Mouse (Mus musculus) liver, embryonic 14.5 days (tissue): ENCODE results near the gene C1qtnf2. TPM values are rescaled to one million over a fixed set of nuclear protein-coding genes. Genes with fewer than 3 reads are reported as not detected.

Source experiments
- ATAC-seq: fragments of 200-750 bp; cut with Nextera tagmentation; 2 replicates; pipeline ENCODE4 v1.8.0; 2017; ENCODE audit warnings: moderate number of reproducible peaks, mild to moderate bottlenecking, moderate library complexity; ENCODE audit not compliant: insufficient read depth
- DNase-seq, 3 experiments: peaks; one replicate each; pipeline ENCODE4 v3.0.0-alpha.2; 2012 to 2013; ENCODE audit warnings: low read depth in 3 of 3, low spot score in 3 of 3
- H3K27ac ChIP-seq: fragments of 300-500 bp; sonication (generic); 2 replicates; pipeline ENCODE4 v1.5.1; 2014; ENCODE audit warnings: moderate library complexity, mild to moderate bottlenecking, control low read depth, inconsistent platforms
- H3K27me3 ChIP-seq: fragments of 300-500 bp; sonication (generic); 2 replicates; pipeline ENCODE4 v1.6.1; 2014; ENCODE audit warnings: mild to moderate bottlenecking, low read length, moderate library complexity; ENCODE audit not compliant: control insufficient read depth, insufficient read depth
- H3K36me3 ChIP-seq: fragments of 300-500 bp; sonication (generic); replicated peaks from 2 replicates; pipeline ENCODE4 v1.6.1; 2014; ENCODE audit warnings: low read depth; ENCODE audit not compliant: control insufficient read depth, insufficient read depth
- H3K4me1 ChIP-seq, 2 experiments: fragments of 200-500 bp in 1 of 2; fragments of 300-500 bp in 1 of 2; sonication (generic) in 1 of 2; replicated peaks; 2 replicates each; pipeline ENCODE4 v1.6.1; 2012 to 2014; ENCODE audit warnings: antibody characterized with exemption in 1 of 2, inconsistent platforms in 1 of 2, low read length in 1 of 2; ENCODE audit not compliant: control insufficient read depth in 2 of 2, insufficient read depth in 2 of 2
- H3K4me2 ChIP-seq: fragments of 300-500 bp; sonication (generic); 2 replicates; pipeline ENCODE4 v1.6.1; 2014; ENCODE audit warnings: low read depth, mild to moderate bottlenecking, control low read depth, moderate library complexity
- H3K4me3 ChIP-seq, 2 experiments: fragments of 200-500 bp in 1 of 2; fragments of 300-500 bp in 1 of 2; sonication (generic) in 1 of 2; 2 replicates each; pipeline ENCODE4 v1.5.1; 2012 to 2014; ENCODE audit warnings: low read depth in 2 of 2, low read length in 2 of 2, mild to moderate bottlenecking in 2 of 2, control low read depth in 1 of 2, inconsistent platforms in 1 of 2, moderate library complexity in 1 of 2; ENCODE audit not compliant: insufficient read depth in 1 of 2
- H3K9ac ChIP-seq: fragments of 300-500 bp; sonication (generic); replicated peaks from 2 replicates; pipeline ENCODE4 v1.6.1; 2014; ENCODE audit warnings: mild to moderate bottlenecking, control low read depth, moderate library complexity
- H3K9me3 ChIP-seq: fragments of 300-500 bp; sonication (generic); 2 replicates; pipeline ENCODE4 v1.6.1; 2016; ENCODE audit warnings: low read length, mixed read lengths; ENCODE audit not compliant: control insufficient read depth
- CTCF ChIP-seq: IDR thresholded peaks from 2 replicates; pipeline ENCODE4 v1.5.1; 2016; ENCODE audit warnings: antibody characterized with exemption, low read depth, control low read depth
- EP300 ChIP-seq: IDR thresholded peaks from 2 replicates; pipeline ENCODE4 v1.6.1; 2016; ENCODE audit warnings: antibody characterized with exemption, low read depth
- WGBS: fragments of 180-500 bp; shearing (Covaris S2); extraction: QIAGEN DNeasy Blood & Tissue Kit; methylation state at CpG from one replicate; pipeline ENCODE4 v1.1.7; 2014; ENCODE audit not compliant: insufficient replicate concordance; 5-methylcytosine and 5-hydroxymethylcytosine counted together
- polyA plus RNA-seq, 2 experiments: library from polyadenylated mRNA; depleted of rRNA in 1 of 2; stranded (reverse) in 1 of 2; unstranded in 1 of 2; fragments of >200 nt; fragmentation: Nextera tagmentation in 1 of 2; extraction: Ambion mirVana in 1 of 2; gene quantifications; 2 replicates each; pipeline versions ENCODE4 v1.2.1 to v1.2.3; 2012 to 2014

C1qtnf2 gene
- polyA plus RNA-seq (2012; rRNA removed) (0.18 and 0.41 TPM in 2 replicates), polyA plus RNA-seq (2014; fragmentation: Nextera tagmentation; extraction: Ambion mirVana) (0.20 and 0.32 TPM in 2 replicates)

DNA sequence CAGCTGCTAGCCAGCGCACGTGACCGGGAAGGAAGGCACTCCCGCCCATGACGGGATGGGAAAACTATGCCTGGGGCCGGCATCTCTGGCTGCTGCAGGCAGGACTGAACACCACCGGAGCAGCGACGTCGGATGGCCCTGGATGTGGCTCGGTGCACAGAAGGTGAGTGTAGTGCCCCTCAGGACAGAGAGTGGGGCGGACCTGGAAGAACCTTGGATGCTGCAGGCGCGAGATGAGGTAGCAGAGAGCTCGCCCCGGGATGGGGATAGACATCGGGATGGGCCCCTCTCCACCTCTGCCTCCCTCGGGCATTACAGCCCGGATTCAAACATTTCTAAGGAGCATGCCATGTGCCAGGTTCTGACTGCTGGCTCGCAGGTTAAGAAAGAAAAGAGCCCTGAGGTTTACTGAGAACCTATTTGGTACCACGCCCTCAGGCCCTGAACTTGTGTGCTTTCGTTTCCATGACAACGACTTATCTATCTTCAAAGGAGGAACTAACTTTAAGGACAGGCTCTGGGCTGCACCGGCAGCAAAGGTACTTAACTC, at the start of gene C1qtnf2:
Gene C1qtnf2, plus strand, starts transcription at position 52 of the 550 bp plus-strand sequence.
- Histone ChIP-seq H3K9ac (no peak within 1 kb of the TSS), H3K27ac (no peak within 1 kb of the TSS), H3K4me1 (no peaks in the 10 kb centered on the region), H3K4me3 (no peak within 1 kb of the TSS), H3K4me2 (no peak within 1 kb of the TSS), H3K27me3 (no peaks in the 10 kb centered on the region), H3K36me3 (no peaks in the 10 kb centered on the region), H3K9me3 (no peaks in the 10 kb centered on the region)
- DNase-seq = peak in 2 of 3 experiments; percentile 18 to 28
- WGBS = 5% methylated on average over 24 of the region's 24 CpGs
- no peak for ATAC-seq
- no peak for TF ChIP-seq EP300
- no peak for TF ChIP-seq CTCF

DNA sequence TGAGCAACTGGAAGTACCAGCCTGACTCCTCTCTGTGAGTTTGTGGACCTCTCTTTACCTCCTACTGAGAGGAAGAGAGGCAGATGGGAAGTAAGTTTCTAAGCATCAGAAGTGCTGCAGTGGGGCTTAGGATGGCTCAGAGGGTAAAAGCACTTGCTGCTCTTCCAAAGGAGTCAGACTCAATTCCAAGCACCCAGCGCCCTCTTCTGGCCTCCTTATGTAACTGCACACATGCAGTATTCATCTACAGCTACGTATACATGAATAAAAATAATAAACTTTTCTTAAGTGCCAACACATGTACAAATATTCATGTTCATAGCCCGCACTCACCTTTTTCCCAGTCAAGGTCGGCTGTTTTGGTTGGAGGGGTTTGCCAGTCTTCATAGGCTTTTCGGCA, 49.7 kb upstream of the C1qtnf2 start:
- Histone ChIP-seq H3K4me1 (peaks cover 10 to 13% of the 10 kb centered on the region in 2 experiments), H3K36me3 (no peaks in the 10 kb centered on the region), H3K4me3 (no peak overlapping the region), H3K27me3 (no peaks in the 10 kb centered on the region), H3K9me3 (no peaks in the 10 kb centered on the region), H3K4me2 (no peak overlapping the region), H3K27ac (no peak overlapping the region), H3K9ac (no peak overlapping the region)
- DNase-seq (no peak), ATAC-seq (no peak)
- TF ChIP-seq CTCF (peak; percentile 66), EP300 (no peak)
- WGBS = 64% methylated on average over 5 of the region's 5 CpGs

DNA sequence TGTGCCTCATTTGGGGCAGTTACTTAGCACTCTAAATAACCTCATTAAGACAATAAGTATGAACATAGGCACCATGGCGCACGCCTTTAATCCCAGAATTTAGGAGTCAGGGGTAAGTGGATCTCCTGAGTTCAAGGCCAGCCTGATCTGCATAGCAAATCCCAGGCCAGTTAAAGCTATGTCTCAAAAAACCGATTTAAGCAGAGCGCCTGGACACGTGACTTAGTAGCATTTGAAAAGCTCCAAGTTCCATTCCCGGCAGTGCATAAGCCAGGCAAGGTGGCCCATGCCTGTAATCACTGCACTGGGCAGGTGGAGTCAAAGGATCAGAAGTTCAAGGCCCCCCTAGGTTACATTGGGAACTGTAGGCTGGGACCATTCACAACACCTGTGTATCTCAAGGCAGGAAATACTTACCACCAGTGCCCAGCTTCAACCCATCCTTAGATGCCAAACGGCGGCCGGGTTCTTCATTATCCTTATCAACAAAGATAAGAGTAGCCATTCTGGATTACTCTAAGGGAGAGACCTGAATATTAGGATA, 48.8 kb upstream of the C1qtnf2 start:
- Histone ChIP-seq H3K36me3 (no peaks in the 10 kb centered on the region), H3K9me3 (no peaks in the 10 kb centered on the region), H3K4me2 (peak overlapping the region; percentile 73), H3K27ac (no peak overlapping the region), H3K4me1 (peaks cover 10 to 13% of the 10 kb centered on the region in 2 experiments), H3K27me3 (no peaks in the 10 kb centered on the region), H3K4me3 (peak overlapping the region; percentile 62 to 72; a peak in 3 of 4 replicates), H3K9ac (peak overlapping the region; percentile 85)
- DNase-seq (no peak), ATAC-seq (no peak)
- TF ChIP-seq EP300 = no peak
- no peak for TF ChIP-seq CTCF
- WGBS = 65% methylated on average over 9 of the region's 9 CpGs

DNA sequence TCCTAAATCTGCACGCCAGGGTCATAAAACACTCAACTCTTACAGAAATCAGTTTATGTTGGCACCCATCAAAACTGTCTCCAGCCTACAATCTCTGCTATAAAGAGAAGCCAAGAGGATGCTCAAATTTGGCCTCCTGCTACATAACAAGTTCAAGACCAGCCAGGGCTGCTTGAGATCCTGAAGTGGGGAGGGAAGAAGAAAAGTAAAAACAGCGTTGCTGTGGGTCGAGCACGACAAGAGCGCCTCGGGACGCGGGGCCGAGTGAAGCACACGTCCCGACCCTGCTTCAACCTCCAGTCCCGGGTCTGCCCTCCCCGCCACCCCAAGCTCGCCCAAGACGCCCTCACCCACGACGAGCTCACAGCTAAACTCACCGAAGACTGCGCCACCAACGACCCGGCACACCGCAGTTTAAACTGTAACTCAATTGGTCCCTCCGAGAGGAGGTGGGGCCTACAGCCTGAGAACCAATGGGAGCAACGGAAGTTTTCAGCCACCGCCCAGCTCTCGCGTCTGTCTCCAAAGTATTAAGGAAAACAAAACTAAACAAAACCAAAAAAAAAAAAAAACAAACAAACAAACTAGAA, 48.2 kb upstream of the C1qtnf2 start, which contains the start of gene Pttg1:
Gene Pttg1, minus strand, starts transcription at position 428 of the 590 bp plus-strand sequence.
- Histone ChIP-seq H3K4me2 (peak within 1 kb of the TSS; percentile 73), H3K4me1 (peaks cover 10 to 13% of the 10 kb centered on the region in 2 experiments), H3K9me3 (no peaks in the 10 kb centered on the region), H3K27ac (peak within 1 kb of the TSS; percentile 87), H3K4me3 (peak within 1 kb of the TSS; percentile 62 to 72), H3K27me3 (no peaks in the 10 kb centered on the region), H3K9ac (peak within 1 kb of the TSS; percentile 85), H3K36me3 (no peaks in the 10 kb centered on the region)
- ATAC-seq (peak; percentile 96), DNase-seq (peak; percentile 79 to 87 (median 83))
- no peak for TF ChIP-seq CTCF
- no peak for TF ChIP-seq EP300
- 3% methylated on average over 27 of the region's 27 CpGs for WGBS

DNA sequence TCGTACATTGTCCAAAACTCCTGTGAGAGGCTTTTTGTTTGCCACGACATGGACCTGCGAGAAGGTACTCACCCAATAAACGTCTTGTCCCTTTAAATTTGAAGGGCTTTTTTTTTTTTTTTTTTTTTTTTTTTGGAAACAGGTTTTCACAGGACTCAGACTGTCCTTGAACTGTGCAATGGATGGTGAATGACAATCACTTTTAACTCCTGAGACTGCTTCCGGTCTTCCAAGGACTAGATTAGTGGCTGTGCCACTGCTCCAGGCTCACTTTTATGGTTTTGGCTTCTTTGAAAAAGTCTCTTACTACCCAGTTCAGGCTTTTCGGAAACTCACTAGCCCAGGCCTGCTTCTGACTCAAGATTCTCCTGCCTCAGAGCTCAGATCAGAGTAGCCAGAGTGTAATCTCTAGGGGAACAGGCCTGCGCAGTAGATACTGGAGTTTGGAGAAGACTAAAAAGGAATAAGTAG, 47.6 kb upstream of the C1qtnf2 start:
- Histone ChIP-seq H3K4me3 (peak overlapping the region; percentile 62 to 72), H3K9ac (peak overlapping the region; percentile 85), H3K9me3 (no peaks in the 10 kb centered on the region), H3K27ac (peak overlapping the region; percentile 87), H3K4me1 (peaks cover 10 to 13% of the 10 kb centered on the region in 2 experiments), H3K27me3 (no peaks in the 10 kb centered on the region), H3K36me3 (no peaks in the 10 kb centered on the region), H3K4me2 (peak overlapping the region; percentile 73)
- peak; percentile 65 for ATAC-seq
- TF ChIP-seq CTCF (no peak), EP300 (no peak)
- DNase-seq = no peak
- WGBS = 10% methylated on average over 7 of the region's 7 CpGs
